Mouse (Mus musculus) heart, adult 2 months (tissue): ENCODE measurements around the gene Mapk12.

Source experiments
- CTCF ChIP-seq: fragments of 200-600 bp; IDR thresholded peaks from 2 replicates; pipeline ENCODE4 v1.8.1; 2022; ENCODE audit warnings: antibody characterized with exemption, mild to moderate bottlenecking, moderate library complexity
- POLR2A ChIP-seq: fragments of 200-500 bp; IDR thresholded peaks from 2 replicates; pipeline ENCODE4 v1.6.1; 2011; ENCODE audit warnings: mild to moderate bottlenecking, low read depth, low read length, control low read depth; ENCODE audit not compliant: insufficient read depth

DNA sequence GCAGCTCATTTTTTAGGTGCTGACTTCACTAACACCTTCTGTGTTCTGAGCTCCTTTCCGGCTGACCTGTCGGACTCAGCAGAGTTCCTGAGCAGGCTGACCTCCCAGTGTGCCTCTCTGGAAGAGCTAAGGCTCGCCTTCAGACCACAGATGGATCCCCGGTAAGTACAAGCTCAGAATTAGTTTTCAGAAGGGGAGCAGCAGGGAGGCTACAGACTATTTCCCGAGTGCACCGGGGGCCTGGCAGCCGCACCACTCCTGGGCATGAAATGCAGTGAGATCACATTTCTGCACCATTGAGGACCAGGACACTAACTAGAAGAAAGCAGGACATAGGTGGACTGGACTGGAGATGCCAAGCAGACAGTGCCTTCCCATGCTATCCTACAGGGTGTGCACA, 41.9 kb downstream of the Mapk12 start:
- TF ChIP-seq CTCF (no peak), POLR2A (no peak)
